Mouse (Mus musculus) ZHBTc4 (cell line): Measurements from ENCODE around the gene Atg10.

Experiments
- DNase-seq: peaks from one replicate; pipeline ENCODE4 v3.0.0-alpha.2; 2011; ENCODE audit warnings: low read depth, low spot score

Atg10 gene

DNA sequence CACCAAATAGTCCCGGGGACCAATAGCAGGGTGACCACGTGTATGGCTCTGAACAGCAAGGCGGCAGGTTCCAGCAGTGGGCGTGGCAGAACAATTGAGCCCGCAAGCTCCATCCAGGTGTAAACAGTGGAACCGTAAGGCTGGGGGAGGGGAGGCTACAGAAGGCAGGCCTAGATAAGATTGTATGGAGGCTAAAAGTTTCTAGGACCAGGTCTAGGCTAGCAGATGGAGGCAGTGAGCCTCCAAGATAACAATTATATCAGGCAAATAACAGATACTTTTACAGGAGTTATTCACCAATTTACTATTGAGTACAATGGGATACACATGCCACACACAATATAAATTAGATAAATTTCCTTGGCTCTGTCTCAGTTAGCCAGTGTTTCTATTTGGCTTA, 284.6 kb downstream of the Atg10 start:
- no peak for DNase-seq

DNA sequence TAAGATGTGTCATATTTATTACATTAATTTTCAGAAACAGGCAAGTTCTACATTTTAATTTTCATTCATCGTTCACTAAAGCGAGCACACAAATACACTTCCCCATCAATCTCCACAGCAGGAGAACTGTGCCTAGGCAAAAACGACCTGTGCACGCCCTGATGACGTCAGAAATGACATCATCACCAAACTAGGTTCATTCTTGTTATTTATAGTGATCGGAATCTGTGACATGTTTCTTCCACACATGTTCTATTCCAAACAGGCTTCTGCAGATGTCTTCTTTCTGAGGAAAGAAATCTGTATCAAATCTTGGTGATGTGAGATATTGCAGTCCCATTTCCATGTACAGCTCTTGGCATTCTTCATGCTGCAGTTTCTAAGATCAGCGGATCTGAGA, 287.9 kb downstream of the Atg10 start:
- no peak for DNase-seq

DNA sequence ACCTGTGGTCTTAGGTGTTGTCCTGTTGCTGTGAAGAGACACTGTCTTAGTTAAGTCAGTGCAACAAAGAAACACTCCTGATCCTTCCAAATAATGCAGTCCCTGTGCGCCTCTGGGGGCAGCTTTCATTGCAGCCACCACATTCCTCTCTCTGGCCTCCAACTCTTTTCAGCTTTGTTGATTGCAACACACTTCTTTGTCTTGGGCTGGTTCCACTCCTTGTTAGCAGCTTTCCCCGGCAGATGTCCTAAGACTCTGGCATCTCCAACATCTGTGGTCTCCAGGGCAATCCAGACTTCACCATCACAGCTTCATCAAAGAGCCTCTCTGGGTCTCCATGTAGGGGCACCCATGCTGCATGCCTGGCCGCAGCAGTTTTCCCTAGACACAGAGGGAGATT, 290.5 kb downstream of the Atg10 start:
- no peak for DNase-seq

DNA sequence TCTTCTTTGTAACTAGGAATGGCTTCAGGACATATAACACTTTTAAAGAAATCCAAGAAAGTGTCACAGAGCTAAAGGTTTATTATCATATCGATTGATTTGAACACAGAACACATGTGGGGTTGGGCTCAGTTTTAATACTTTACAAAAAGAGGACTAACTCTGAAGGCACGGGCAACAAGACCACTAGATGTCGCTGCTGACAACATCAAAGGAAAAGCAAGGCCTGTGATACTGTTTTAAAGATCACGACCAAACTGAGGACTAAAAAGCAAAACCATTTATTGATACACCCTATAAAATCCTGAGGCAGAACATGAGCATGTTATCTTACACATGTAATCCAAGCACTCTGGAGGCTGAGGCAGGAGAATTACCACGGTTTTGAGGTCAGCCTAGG, 293.9 kb downstream of the Atg10 start:
- peak; percentile 81 for DNase-seq

DNA sequence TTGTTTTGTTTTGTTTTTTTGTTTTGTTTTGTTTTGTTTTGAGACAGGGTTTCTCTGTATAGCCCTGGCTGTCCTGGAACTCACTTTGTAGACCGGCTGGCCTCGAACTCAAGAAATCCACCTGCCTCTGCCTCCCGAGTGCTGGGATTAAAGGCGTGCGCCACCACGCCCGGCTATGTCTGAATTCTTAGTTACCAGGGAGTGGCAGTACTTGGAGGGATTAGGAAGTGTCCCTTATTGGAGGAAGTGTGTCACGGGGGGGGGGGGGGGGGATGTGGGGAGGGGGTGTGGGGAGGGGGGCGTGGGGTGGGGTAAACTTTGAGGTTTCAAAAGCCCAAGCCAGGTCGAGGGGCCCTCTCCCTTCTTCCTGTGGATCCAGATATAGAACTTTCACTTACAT, 295.5 kb downstream of the Atg10 start:
- peak; percentile 53 for DNase-seq

DNA sequence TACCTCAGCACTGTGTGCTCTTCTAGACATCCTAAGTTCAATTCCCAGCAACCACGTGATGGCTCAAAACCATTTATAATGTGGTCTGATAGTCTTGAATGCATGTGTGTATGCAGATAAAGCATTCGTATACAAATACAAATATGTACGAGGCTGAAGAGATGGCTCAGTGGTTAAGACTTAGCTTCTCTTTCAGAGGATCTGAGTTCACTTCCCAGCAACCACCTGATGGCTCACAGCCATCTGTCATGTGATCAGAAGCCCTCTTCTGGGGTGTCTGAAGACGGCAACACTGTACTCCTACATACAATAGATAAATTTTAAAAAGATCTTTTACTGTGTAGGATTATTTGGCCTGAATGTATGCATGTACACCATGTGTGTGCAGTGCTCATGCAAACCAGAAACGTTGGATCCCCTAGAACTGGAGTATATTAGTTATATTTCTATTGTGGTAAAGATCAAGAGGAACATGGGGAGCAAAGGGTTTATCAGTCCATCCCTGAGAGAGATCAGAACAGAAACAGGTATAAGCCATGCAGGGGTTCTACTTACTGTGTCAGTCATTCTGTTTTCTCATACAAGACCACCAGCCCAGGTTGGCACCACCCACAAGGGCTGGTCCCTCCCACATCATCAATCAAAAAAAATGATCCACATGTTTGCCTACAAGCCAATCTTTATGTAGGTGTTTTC, 296.7 kb downstream of the Atg10 start:
- DNase-seq = peak; percentile 60

DNA sequence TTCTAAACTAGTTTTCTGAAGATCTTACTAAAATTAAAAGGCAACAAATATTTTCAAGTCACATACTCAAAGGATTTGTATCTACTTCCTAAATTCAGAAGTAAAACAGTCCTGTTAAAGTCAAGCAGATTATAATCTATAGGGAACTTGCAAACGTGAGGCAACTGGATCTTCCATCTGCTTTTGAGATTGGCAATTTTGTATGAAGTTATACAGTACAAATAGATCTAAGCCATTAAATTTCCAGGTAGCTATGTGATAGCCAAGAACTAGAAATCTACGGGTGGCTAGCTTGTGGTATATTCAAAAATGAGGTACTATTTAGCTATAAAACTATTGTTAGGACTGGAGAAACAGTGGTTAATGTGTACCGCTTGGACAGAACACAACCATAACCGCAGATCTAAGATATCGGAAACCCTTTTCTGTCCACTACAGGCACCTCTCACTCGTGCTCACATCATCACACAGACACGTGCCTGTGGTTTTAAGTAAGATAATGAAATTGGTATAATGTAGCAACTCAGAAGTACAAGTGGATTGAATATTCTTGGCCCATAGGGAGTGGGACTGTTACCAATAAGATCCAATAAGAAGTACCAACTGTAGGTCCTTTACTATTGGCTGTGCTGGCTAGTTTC, 297.5 kb downstream of the Atg10 start:
- DNase-seq = peak; percentile 51

DNA sequence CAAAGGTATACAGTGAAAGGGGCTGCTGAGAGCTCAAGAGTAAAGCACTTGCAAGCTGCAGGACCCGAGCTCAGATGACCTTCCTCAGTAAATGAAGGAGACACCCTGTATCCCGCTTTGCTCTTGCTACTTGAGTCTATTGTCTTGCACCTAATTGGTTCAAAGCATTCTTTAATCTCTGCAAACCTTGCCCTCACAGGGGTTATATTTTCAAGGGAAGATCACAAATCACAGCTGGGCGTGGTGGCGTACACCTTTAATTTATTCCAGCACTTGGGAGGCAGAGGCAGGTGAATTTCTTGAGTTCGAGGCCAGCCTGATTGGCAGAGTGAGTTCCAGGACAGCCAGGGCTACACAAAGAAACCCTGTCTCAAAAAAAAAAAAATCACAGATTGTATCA, 298.6 kb downstream of the Atg10 start:
- DNase-seq = peak; percentile 86

DNA sequence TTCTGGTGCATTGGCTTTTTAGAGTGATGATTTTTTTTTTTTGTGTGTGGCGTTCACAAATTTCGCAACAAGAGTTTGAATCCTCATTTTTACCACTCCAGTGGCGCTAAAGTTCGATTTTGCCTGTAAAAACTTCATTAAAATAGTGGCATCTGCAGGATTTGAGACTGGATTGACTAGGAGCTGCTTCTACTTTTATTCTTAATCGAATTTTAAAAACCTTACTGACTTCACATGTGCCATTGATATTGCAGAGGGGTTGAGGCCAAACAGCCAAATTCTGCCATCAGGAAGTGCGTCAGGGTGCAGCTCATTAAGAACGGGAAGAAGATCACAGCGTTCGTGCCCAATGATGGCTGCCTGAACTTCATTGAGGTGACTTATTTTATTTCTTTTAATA, 299.7 kb downstream of the Atg10 start:
- peak; percentile 32 for DNase-seq

DNA sequence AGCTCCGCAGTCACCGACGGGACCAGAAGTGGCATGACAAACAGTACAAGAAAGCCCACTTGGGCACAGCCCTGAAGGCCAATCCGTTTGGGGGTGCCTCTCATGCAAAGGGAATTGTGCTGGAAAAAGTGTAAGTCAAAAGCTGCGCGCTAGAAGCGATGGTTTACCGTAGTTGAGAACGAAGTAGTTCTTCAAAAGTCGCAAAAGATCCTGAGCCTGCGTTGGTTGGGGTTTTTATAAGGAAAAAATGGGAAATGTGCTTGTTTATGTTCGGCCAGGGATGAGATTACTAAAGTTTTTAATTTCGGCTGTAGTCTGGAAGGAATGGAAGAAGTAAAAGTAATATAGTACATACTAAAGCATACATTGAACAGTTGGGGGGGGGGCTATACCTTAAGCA, 300.2 kb downstream of the Atg10 start:
- peak; percentile 33 for DNase-seq

DNA sequence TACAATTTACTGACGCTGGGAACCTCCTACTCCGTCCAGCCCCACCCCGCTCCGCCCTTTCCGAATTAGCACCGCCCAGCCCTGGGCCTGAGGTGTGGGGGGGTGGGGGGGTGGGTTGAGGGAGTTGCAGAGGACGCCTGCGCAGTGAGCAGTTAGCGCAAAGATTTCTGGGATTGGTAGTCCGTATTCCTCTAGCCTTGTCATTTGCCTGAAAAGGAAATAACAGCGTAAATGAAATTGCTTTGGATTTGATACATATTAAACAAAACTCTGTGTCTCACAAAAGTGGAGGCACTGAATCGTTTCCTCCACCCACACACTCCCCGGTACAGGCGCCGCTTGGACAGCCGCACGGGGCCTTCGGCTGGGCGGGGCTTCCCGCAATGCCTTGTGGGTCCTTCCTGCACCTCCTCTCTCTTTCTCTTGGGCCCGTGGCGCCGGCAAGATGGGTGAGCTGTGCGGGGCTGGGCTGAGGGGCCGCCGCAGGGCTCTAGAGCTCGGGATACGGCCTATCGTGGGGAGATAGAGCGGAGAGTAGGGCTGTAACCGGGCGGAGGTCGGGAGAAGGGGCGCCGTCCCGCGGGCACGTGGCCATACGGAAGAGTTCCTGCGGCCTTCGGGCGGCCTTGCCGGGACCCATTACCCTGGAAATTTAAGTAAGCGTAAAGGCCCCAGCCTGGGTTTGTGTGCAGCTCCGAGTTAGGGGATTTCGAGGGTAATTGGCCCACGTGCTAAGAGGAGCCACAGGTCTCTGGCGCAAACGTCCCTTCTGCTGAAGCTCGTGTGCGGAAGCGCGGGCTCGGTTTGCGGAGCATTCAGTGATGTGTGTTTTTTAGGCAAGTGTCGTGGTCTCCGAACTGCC, 300.8 kb downstream of the Atg10 start, which contains the start of gene Rps23:
TSS of gene Rps23 (plus strand) at position 208 of the 862 bp plus-strand sequence.
- peak; percentile 93 for DNase-seq

DNA sequence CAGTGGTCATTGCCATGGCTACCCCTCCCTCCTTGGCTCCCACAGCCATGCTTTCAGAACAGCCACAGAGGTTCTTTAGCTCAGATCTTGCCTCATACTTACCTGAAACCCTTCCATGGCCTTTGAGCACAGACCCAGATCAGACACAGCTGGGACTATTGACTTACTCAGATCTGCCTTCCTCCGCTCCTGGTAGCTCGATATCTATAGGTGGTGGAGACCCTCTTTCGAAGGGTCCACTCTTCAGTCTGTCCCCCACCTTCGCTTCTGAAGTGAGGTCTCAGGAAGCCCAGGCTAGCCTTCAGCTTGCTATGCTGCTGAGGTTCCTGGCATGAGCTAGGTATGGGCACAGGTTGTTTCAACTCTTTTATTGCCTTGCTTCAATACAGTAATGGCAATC, 309.0 kb downstream of the Atg10 start:
- no peak for DNase-seq

DNA sequence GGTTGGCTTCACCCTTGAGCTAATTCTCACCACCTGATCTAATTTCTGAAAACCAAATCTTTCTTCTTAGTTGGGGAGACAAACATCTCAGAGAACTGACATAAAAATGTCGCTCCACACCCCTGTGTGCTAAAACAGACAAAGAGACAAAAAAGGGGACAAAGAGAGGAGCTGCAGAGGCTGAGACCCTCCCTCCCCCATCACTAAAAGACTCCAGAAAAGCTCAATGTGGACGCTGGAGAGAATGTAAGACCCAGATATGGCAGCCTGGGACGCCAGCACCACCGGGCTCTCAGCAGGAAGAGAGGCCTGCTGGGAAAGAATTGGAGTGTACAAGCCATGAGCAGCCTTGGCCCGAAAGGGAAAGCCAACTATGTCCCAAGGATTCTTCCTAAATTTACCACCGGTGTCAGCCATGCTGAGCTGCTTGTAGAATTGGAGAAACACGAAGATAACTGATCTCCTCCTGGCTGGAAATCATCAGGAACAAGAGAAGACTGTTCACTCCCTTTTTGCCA, 310.0 kb downstream of the Atg10 start:
- no peak for DNase-seq

DNA sequence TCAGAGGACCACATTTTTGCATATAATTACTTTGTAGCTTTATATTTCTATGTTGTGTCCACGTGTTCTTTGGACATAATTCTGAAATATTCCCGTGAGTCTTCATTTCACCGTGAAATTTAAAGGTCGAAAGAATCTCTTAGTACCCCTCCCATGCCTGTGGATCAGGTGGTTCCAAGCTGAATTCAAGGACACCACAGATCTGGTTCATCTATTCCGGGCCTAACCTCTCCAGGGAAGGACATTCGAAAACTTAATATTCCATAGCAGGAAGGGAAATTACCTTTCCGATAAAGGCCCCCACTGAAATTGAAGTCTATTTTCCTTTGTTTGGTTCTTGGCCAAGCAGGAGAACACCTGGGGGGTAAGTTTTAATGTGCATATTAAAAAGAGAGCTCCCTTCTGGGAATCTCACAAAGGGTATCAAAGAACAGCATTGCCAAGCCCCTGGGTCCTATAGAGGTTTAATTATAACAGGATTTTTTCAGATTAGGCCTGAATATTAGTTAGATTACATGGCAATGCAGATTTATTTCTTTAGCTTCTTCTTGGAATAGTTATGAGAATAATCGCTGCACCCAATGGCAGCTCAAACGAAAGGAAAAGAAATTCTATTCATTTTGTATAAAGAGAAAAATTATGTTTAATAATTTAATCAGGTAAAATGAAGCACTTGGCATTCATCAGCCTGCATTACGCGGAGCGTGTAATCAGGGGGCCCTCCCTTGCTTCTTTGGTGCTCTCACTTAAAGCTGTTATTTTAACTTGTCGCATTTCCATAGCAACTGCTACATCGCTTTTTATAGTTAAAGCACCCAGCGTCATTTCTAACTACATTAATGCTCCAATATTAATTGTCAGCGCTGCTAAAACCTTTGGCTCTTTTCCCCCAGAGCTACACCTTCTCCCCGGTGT, 310.8 kb downstream of the Atg10 start:
- no peak for DNase-seq

DNA sequence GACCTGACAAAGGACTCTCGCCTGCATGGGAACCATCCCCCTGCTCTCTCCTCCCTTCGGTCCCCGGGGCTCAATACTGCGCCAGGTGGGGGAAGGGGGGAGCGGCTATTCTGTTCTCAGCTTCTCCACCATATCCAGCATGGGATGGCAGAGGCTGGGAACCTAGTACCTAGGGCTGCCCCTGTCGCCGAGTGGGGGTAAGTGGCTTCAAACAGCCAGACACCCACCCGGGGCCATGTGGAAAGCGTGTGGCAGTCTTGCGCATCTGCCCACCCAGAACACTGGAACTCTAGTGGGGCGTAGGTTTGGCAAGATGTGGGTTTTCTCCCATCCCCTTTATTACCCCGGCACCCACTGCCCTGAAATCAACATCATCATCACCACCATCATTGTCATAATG, 316.4 kb downstream of the Atg10 start:
- peak; percentile 7 for DNase-seq

DNA sequence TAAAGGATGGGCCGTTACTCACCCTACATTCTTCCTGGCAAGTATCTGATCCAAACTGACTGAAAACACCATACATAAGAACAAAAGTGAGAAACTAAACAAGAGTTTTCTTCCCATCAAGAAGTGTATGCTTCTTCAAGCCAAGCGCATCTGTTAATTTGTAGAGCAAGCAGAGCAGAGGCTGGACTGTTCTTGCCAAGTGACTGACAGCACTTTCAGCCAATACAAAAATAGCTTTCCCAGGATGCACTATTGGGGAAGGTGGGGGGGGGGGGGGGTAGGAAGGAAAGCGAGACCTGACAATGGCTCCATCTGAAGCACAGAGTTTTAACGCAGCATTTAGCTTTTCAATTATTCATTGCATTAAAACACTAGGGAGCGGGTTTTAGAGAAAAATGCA, 318.6 kb downstream of the Atg10 start, which contains the start of gene Atp6ap1l:
TSS of gene Atp6ap1l (minus strand) at position 180 of the 400 bp plus-strand sequence.
- DNase-seq = peak; percentile 12

DNA sequence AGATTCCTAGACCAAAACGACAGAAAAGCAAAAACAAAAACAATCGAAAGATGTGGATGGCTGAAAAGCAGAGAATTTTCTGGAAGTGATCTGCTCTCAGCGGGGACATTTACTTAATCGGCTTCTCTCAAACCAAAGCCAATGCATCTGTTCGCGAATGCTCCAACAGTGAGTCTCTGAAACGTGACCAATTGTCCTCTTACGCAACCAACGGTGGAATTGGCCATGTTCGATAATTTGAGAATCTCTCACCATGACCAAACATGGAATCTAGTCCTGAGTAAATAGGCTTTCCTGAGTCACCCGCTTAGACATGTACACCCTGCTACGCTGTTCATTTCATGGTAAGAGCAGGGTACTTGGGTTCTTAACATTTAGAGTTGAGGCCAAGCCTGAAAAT, 326.9 kb downstream of the Atg10 start:
- no peak for DNase-seq

DNA sequence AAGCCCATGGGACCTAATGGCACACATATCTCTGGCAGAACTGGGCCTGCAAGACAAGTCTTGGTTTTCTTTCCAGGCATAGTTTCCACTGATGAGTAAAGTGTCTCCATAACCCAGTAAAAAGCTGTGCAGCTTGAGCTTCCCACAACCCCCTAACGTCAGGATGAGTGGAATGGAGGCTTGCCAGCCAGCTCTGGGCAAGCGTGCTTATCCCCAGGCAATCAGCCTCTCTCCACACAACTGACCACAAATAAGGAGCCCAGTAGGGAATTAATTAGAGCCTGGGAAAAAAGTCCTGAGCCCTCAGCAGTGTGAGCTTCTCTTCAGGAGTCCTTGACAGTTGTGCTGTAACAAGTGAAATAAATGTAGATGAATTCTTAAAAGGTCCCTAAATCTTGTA, 327.7 kb downstream of the Atg10 start:
- DNase-seq = no peak

DNA sequence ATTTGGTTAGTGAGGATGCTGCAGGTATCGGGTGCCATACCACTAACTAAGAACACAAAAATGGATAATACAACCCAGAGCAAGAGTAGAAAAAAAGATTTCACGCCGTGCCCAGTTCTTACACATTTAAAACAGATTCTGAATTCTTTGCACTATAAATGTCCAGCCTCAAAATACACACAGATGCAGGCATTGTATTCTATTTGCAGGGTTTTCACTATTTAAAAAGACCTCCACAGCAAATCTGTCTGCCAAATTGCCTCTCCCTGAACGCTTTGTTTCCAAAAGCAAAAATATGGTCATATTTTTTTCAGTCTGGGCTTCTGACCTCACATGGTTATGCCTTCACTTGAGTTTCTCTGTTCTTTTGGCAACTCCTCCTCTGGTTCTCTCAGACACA, 328.9 kb downstream of the Atg10 start:
- DNase-seq = no peak

DNA sequence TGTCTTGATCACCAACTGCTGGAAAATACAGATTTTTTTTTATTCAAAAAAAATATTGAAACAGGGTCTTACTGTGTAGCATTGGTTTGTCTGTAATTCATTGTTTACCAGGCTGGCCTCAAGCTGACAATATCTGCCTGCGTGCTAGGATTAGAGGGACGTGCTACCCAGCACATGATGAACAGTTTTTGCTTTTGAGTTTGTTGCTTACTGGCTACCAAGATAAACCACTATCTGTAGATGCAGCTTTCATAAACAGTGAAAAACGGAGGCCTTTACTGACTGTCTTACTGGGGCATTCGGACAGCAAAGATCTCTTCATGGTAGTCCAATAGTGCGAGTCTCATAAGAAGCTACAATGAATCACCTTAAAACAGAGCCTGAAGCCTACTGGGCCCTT, 333.7 kb downstream of the Atg10 start:
- no peak for DNase-seq

DNA sequence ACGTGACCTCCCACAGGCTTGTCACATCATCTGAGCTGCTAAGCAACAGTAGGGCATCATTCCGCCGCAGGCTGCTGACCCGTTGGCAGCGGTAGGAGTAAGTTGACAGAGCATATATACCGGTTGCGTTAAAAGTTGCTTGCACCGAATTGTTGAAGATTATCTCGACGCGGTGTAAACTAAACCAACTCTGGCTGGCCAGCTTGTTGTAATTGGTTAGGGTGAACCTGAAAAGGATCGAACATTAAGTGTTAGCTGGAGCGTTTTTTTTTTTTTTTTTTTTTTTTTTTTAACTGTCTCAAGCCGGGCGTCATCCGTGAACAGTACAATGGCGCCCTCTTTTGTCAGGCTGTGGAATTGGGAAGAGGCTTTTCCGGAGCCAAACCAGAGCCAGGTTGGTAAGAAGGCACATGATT, 337.2 kb downstream of the Atg10 start:
- peak; percentile 78 for DNase-seq
